Mouse (Mus musculus) brain, embryonic 14.5 days (tissue): Measurements from ENCODE around the gene Taok3.

ENCODE experiments used
- CTCF ChIP-seq: fragments of 200-500 bp; IDR thresholded peaks from 2 replicates; pipeline ENCODE4 v1.5.1; 2012; ENCODE audit warnings: inconsistent platforms, mild to moderate bottlenecking, moderate library complexity, borderline replicate concordance; ENCODE audit not compliant: insufficient read depth, insufficient read length; ENCODE audit errors: extremely low read depth
- POLR2A ChIP-seq: fragments of 200-500 bp; IDR thresholded peaks from 2 replicates; pipeline ENCODE4 v1.6.1; 2012; ENCODE audit warnings: mild to moderate bottlenecking, inconsistent platforms, borderline replicate concordance; ENCODE audit not compliant: poor library complexity, insufficient read depth, insufficient read length, severe bottlenecking; ENCODE audit errors: extremely low read depth

DNA sequence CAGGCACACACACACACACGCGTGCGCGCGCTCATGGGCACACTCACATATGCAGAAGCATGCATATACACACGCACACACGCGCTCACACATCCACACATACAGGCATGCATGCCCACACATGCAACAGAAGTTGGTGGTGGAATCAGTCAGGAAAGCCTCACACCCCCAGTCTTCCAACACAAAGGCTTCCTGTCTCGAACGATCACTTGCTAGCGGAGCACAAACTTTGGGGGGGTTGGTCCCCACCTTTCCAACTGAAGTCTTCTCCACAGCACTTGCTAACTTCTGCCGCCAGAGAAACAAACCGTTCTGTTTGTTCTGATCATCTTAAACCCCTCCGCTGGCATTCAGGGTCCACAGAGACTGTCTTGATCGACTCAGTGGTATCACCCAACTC lies 10.8 kb downstream of the Taok3 start:
- TF ChIP-seq POLR2A (no peak), CTCF (no peak)
